Mouse (Mus musculus): ENCODE results near the gene Tradd.

- TF ChIP-seq CTCF (conservative IDR thresholded peaks at IDR 0.05; ENCODE audit: low read length), result no peak
- TF ChIP-seq NANOG (IDR thresholded peaks at IDR 0.05; ENCODE audit: borderline replicate concordance, low read length), result no peak
These were observed 40.6 kb downstream of the Tradd start for GRCm38 (mm10) chr8:105223850-105224249.
